Mouse (Mus musculus) lung, postnatal 0 days (tissue): ENCODE data around the gene Serhl. TPM values are rescaled to one million over a fixed set of nuclear protein-coding genes. Genes with fewer than 3 reads are reported as not detected.

ENCODE experiments used
- ATAC-seq: fragments of 200-750 bp; cut with Nextera tagmentation; 2 replicates; pipeline ENCODE4 v1.8.0; 2017; ENCODE audit warnings: moderate library complexity
- DNase-seq: peaks from one replicate; pipeline ENCODE4 v3.0.0-alpha.2; 2016; ENCODE audit warnings: low spot score
- H3K27ac ChIP-seq: fragments of 300-500 bp; sonication (generic); 2 replicates; pipeline ENCODE4 v1.5.1; 2014; ENCODE audit warnings: antibody characterized with exemption, mild to moderate bottlenecking, low read length, mixed read lengths
- H3K27me3 ChIP-seq: fragments of 300-500 bp; sonication (generic); replicated peaks from 2 replicates; pipeline ENCODE4 v1.6.1; 2014; ENCODE audit warnings: low read length, mixed read lengths; ENCODE audit not compliant: insufficient read depth
- H3K36me3 ChIP-seq: fragments of 300-500 bp; sonication (generic); 2 replicates; pipeline ENCODE4 v1.6.1; 2014; ENCODE audit warnings: low read length, mixed read lengths; ENCODE audit not compliant: insufficient read depth
- H3K4me1 ChIP-seq: fragments of 300-500 bp; sonication (generic); 2 replicates; pipeline ENCODE4 v1.6.1; 2014; ENCODE audit warnings: antibody characterized with exemption, low read depth, low read length, mixed read lengths; ENCODE audit not compliant: insufficient read depth
- H3K4me2 ChIP-seq: fragments of 300-500 bp; sonication (generic); replicated peaks from 2 replicates; pipeline ENCODE4 v1.6.1; 2014; ENCODE audit warnings: low read depth, mild to moderate bottlenecking, low read length, moderate library complexity, mixed read lengths
- H3K4me3 ChIP-seq: fragments of 300-500 bp; sonication (generic); 2 replicates; pipeline ENCODE4 v1.5.1; 2014; ENCODE audit warnings: low read depth, low read length
- H3K9ac ChIP-seq: fragments of 300-500 bp; sonication (generic); replicated peaks from 2 replicates; pipeline ENCODE4 v1.6.1; 2014; ENCODE audit warnings: low read depth, mild to moderate bottlenecking
- H3K9me3 ChIP-seq: fragments of 300-500 bp; sonication (generic); 2 replicates; pipeline ENCODE4 v1.6.1; 2016; ENCODE audit warnings: low read length, mixed read lengths
- CTCF ChIP-seq: IDR thresholded peaks from 2 replicates; pipeline ENCODE4 v1.5.1; 2016; ENCODE audit warnings: antibody characterized with exemption, mild to moderate bottlenecking
- EP300 ChIP-seq: IDR thresholded peaks from 2 replicates; pipeline ENCODE4 v1.6.1; 2016; ENCODE audit warnings: antibody characterized with exemption, mild to moderate bottlenecking, control low read depth
- WGBS: fragments of 180-500 bp; shearing (Covaris S2); extraction: QIAGEN DNeasy Blood & Tissue Kit; methylation state at CpG from one replicate; pipeline ENCODE4 v1.1.7; 2014; 5-methylcytosine and 5-hydroxymethylcytosine counted together
- polyA plus RNA-seq: library from polyadenylated mRNA; unstranded; fragments of >200 nt; fragmentation: Nextera tagmentation; extraction: Ambion mirVana; gene quantifications from 2 replicates; pipeline ENCODE4 v1.2.1, GENCODE M21; 2015

The Serhl gene
- polyA plus RNA-seq, 1 experiment from 2014 or later, result 50.9 TPM

DNA sequence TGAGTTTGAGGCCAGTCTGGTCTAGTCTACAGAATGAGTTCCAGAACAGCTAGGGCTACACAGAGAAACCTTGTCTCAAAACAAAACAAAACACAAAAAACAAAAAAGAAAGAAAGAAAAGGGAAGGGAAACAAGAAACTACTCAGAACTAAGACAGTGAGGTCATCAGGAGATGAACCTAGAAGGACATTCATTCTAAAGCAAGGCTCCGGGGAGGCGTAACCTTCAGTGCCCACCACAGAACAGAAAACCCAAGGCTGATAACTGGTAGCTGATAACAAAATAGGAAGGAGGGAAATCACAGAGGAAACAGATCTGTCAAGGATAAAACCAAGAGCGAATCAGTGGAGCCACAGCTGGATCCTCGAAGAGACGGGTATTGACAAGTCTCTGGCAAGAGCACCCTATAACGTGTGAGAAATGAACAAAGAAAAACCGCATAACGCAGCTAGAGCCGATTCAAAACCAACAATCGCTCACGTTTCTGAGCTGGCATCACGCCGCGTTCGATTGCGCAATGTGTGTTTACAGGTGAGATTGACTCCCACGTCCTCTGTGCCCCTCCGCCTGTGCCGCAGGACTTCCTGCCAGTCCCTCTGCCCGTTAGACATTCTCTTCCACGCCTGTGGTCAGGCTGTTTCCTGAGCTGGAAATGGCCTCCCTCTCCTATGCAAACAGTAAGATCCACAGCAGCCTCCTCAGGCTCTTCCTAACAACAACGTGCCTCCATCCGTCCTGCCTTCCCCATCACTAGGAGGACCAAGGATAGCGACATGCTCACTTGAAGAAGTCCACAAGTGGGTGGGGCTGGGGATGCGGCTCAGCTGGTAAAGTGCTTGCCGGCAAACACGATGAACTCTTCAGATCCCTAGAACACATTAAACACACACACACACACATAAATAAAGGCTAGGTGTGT, 13.4 kb upstream of the Serhl start:
- no peak overlapping the region for H3K4me3 ChIP-seq
- DNase-seq (peak; percentile 24), ATAC-seq (no peak)
- no peak overlapping the region for H3K27ac ChIP-seq
- WGBS, result 22% methylated on average over 27 of the region's 27 CpGs
- peak overlapping the region; percentile 44 for H3K4me2 ChIP-seq
- H3K4me1 ChIP-seq, result no peaks in the 10 kb centered on the region
- H3K36me3 ChIP-seq, result no peaks in the 10 kb centered on the region
- H3K9ac ChIP-seq, result no peak overlapping the region
- no peaks in the 10 kb centered on the region for H3K27me3 ChIP-seq
- TF ChIP-seq CTCF (no peak), EP300 (no peak)
- no peaks in the 10 kb centered on the region for H3K9me3 ChIP-seq

DNA sequence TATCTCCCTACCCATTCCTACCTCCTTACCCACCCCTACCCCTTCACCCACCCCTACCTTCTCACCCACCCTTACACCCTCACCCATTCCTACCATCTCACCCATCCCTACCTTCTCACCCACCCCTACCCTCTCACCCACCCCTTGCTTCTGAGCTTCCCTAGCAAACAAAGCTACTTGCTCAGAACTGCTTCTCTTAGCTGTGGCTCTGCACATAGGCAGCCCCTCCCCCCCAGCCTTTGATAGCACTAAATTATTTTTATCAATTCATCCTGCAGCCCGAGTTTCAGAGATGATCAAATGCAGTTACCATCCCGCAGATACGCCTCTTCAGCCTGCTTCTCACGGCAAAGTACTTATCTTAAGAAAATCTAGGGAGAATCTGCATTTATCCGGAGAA, 5.8 kb upstream of the Serhl start:
- H3K27me3 ChIP-seq, result no peaks in the 10 kb centered on the region
- ATAC-seq, result no peak

DNA sequence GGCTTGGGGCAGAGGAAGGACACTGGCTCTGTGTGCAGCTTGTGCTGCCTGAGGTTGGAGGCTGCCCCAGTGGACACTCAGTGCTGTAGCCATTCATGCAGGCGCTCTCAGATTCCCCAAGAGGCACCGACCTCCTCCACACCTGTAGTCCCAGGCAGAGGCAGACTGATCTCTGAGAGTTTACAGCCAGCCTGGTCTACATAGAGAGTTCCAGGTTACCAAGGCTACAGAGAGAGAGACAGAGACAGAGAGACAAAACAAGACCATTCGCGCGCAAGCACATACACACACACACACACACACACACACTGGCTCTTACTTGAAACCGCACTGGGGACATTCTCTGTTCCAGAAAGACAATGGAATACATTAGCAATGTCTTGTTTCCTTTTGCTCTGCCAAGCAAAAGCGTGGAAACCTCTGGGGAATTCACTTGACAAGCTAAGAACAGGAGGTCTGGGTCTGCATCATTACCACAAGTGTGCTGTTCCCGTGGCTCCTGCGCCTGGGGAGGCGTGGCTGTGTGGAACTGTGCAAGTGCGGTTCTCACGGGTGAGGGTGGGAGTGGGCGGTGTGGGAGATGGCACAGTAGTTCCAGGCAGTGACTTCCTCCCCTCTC, 5.2 kb upstream of the Serhl start:
- no peak for DNase-seq
- Histone ChIP-seq H3K4me3 (no peak overlapping the region), H3K4me1 (no peaks in the 10 kb centered on the region), H3K9me3 (no peaks in the 10 kb centered on the region), H3K27ac (no peak overlapping the region), H3K9ac (no peak overlapping the region), H3K27me3 (no peaks in the 10 kb centered on the region), H3K4me2 (no peak overlapping the region), H3K36me3 (no peaks in the 10 kb centered on the region)
- WGBS, result 60% methylated on average over 13 of the region's 13 CpGs
- no peak for TF ChIP-seq CTCF
- TF ChIP-seq EP300, result no peak
- no peak for ATAC-seq

More for the DNA sequence above, 5.8 kb upstream of the Serhl start:
- H3K27ac ChIP-seq, result no peak overlapping the region
- H3K4me2 ChIP-seq, result no peak overlapping the region
- 62% methylated on average over 5 of the region's 5 CpGs for WGBS
- H3K9ac ChIP-seq, result no peak overlapping the region
- no peak for DNase-seq
- TF ChIP-seq EP300 (no peak), CTCF (no peak)
- H3K4me1 ChIP-seq, result no peaks in the 10 kb centered on the region
- no peak overlapping the region for H3K4me3 ChIP-seq
- no peaks in the 10 kb centered on the region for H3K36me3 ChIP-seq
- H3K9me3 ChIP-seq, result no peaks in the 10 kb centered on the region

DNA sequence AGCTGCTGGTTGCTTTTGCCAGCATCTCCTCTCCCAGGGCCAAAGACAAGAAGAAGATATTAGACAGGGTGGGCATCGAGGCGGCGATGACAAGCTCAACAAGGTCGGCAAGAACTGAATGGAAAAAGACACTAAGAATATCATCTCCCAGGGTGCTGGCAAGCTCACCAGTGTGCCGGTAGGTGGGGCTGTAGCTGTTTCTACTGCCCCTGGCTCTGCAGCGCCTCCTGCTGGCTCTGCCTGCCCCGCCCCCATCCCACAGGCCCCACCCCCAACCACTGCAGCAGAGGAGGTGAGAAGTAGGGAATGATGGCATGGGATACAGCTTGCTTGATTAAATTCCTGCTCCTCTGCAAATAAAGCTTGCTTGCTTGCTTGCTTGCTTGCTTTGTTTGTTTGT, 3.4 kb upstream of the Serhl start:
- Histone ChIP-seq H3K27me3 (no peaks in the 10 kb centered on the region), H3K9ac (no peak overlapping the region), H3K4me2 (no peak overlapping the region), H3K9me3 (no peaks in the 10 kb centered on the region), H3K4me3 (no peak overlapping the region), H3K36me3 (no peaks in the 10 kb centered on the region), H3K27ac (no peak overlapping the region), H3K4me1 (no peaks in the 10 kb centered on the region)
- DNase-seq (peak; percentile 47), ATAC-seq (no peak; the same call in 1 of the 2 replicates)
- 29% methylated on average over 7 of the region's 7 CpGs for WGBS
- TF ChIP-seq EP300, result no peak
- TF ChIP-seq CTCF, result peak; percentile 73

DNA sequence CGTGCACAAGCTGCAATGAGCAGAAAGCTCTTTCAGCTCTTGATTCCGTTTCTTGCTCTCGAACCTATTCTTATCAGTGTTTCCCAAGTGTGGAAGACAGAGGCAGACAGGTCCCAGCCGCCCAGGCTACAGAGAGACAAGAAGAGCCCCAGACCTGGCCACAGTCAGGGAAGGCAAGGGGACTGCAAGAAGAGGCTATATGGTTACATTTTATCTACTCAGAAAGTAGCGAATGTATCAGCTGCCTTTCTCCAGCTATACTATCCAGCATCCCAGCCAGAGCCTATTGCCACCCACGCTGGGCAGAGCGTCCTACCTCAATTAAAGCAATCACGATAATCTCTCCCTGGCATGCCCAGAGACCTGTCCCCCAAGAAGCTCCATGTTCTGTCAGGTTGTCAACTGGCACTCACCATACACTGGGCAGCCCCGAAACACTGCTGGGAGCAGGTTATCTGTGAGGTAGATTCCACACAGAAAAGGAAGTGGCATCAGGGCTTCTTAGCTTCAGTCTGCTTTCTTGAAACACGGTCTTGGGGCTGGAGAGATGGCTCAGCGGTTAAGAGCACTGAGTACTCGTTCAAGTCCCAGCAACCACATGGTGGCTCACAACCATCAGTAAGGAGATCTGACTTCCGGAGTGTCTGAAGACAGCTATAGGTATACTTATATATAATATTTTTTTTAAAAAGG, 2.5 kb upstream of the Serhl start:
- DNase-seq, result no peak
- H3K4me1 ChIP-seq, result no peaks in the 10 kb centered on the region
- WGBS, result 68% methylated on average over 13 of the region's 13 CpGs
- no peak overlapping the region for H3K9ac ChIP-seq
- H3K27me3 ChIP-seq, result no peaks in the 10 kb centered on the region
- H3K36me3 ChIP-seq, result no peaks in the 10 kb centered on the region
- no peak for ATAC-seq
- H3K27ac ChIP-seq, result no peak overlapping the region
- TF ChIP-seq EP300 (no peak), CTCF (no peak)
- no peak overlapping the region for H3K4me2 ChIP-seq
- no peak overlapping the region for H3K4me3 ChIP-seq
- H3K9me3 ChIP-seq, result no peaks in the 10 kb centered on the region
